Mouse (Mus musculus) bone marrow, adult 2 months (tissue): Measurements from ENCODE around the gene 9830107B12Rik.
A peak's percentile ranks its signal among the peaks of the same experiment; 100 is the strongest.

ENCODE experiments used
- CTCF ChIP-seq: fragments of 200-500 bp; IDR thresholded peaks from 2 replicates; pipeline ENCODE4 v1.5.1; 2011; ENCODE audit warnings: low read length, control low read depth; ENCODE audit not compliant: control insufficient read depth, insufficient read depth
- POLR2A ChIP-seq: fragments of 200-500 bp; IDR thresholded peaks from 2 replicates; pipeline ENCODE4 v1.6.1; 2011; ENCODE audit warnings: low read depth, mild to moderate bottlenecking, control low read depth, low read length, borderline replicate concordance; ENCODE audit not compliant: control insufficient read depth

DNA sequence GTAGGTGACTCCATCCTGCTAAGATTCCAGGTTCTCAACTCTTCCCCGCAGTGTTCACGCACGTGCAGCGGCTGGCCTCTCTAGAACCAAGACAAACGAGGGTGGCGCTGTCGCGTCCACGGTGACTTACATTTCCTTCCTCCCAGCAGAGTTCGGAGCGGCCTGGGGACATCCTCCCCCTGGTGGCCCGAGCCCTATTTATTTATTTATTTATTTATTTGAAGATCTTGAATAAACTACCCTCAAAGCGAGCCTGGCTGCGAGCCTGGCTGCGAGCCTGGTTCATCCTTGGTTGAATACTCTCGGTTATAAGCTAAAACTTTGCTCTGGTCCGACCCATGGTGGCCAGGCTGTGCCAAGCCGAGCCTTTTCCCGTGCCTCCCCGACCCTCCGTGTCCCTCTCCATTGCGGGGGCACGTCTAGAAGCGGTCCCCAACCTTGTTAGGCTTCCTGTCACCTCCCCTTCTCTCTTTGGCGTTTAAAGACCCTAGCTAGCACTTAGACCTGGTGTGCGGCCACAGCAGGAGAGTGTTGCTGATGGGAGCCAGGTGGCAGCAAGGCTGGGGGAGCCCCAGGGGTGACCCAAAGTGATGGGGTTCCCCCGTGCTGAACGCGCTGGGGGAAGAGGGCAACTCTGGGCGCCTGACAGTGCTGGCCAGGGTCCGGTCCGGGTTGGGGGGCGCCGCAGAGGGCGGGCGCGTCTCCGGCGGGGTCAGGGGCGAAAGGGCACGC, 48.9 kb downstream of the 9830107B12Rik start:
- no peak for TF ChIP-seq POLR2A
- TF ChIP-seq CTCF, result peak; percentile 60
